Mouse (Mus musculus) adrenal gland, postnatal 25 days (tissue): Measurements from ENCODE around the gene Mcm2. TPM values are rescaled to one million over a fixed set of nuclear protein-coding genes. Genes with fewer than 3 reads are reported as not detected.

Experiments used
- DNase-seq: peaks from one replicate; pipeline ENCODE4 v3.0.0; 2021; ENCODE audit warnings: mixed read lengths
- total RNA-seq: library from RNA; stranded (reverse); gene quantifications from 2 replicates; pipeline ENCODE4 v1.2.3, GENCODE M21; 2021

The Mcm2 gene
- total RNA-seq, 1 experiment from 2014 or later: 48.6 TPM

GRCm38 (mm10) chr6:88926870-88927269, 28.3 kb upstream of the Mcm2 start:
- DNase-seq: peak; percentile 54

- no peak for DNase-seq
Observed at GRCm38 (mm10) chr6:88925640-88926205, 27.1 kb upstream of the Mcm2 start.

GRCm38 (mm10) chr6:88924502-88925275, 26.1 kb upstream of the Mcm2 start:
- peak; percentile 61 for DNase-seq

- DNase-seq: no peak
Observed at GRCm38 (mm10) chr6:88918802-88919201, 20.2 kb upstream of the Mcm2 start.

GRCm38 (mm10) chr6:88916153-88916552, 17.6 kb upstream of the Mcm2 start:
- no peak for DNase-seq

GRCm38 (mm10) chr6:88915510-88915909, 16.9 kb upstream of the Mcm2 start:
- no peak for DNase-seq

GRCm38 (mm10) chr6:88914799-88915198, 16.2 kb upstream of the Mcm2 start:
- no peak for DNase-seq

GRCm38 (mm10) chr6:88913440-88913839, 14.9 kb upstream of the Mcm2 start:
- DNase-seq: no peak

GRCm38 (mm10) chr6:88913022-88913421, 14.4 kb upstream of the Mcm2 start:
- DNase-seq: peak; percentile 32

- DNase-seq: no peak
Observed at GRCm38 (mm10) chr6:88909151-88909550, 10.6 kb upstream of the Mcm2 start.

- peak; percentile 58 for DNase-seq
Observed at GRCm38 (mm10) chr6:88906369-88907108, 8.0 kb upstream of the Mcm2 start.

- DNase-seq: no peak
Observed at GRCm38 (mm10) chr6:88905042-88905441, 6.5 kb upstream of the Mcm2 start.

- DNase-seq: no peak
Observed at GRCm38 (mm10) chr6:88904456-88904974, 5.9 kb upstream of the Mcm2 start.

- no peak for DNase-seq
Observed at GRCm38 (mm10) chr6:88903708-88904107, 5.1 kb upstream of the Mcm2 start.

GRCm38 (mm10) chr6:88901947-88902820, 3.6 kb upstream of the Mcm2 start, which contains the start of gene Tpra1:
Gene Tpra1, plus strand, starts transcription at chr6:88902251.
- peak; percentile 93 for DNase-seq

- no peak for DNase-seq
Observed at GRCm38 (mm10) chr6:88901471-88901870, 2.9 kb upstream of the Mcm2 start.

- DNase-seq: no peak
Observed at GRCm38 (mm10) chr6:88899628-88900027, 1.0 kb upstream of the Mcm2 start.

GRCm38 (mm10) chr6:88899086-88899485, 506 bp upstream of the Mcm2 start:
- no peak for DNase-seq

- DNase-seq: no peak
Observed at GRCm38 (mm10) chr6:88897246-88897645, 1.3 kb downstream of the Mcm2 start.

- no peak for DNase-seq
Observed at GRCm38 (mm10) chr6:88895943-88896342, 2.6 kb downstream of the Mcm2 start.

GRCm38 (mm10) chr6:88893559-88893958, 5.0 kb downstream of the Mcm2 start:
- peak; percentile 75 for DNase-seq

- DNase-seq: no peak
Observed at GRCm38 (mm10) chr6:88890832-88891231, 7.7 kb downstream of the Mcm2 start.
